Mouse (Mus musculus) midbrain, embryonic 12.5 days (tissue): ENCODE measurements around the gene Magoh. TPM values are rescaled to one million over a fixed set of nuclear protein-coding genes. Genes with fewer than 3 reads are reported as not detected.

Experiments
- ATAC-seq: fragments of 200-750 bp; cut with Nextera tagmentation; 2 replicates; pipeline ENCODE4 v1.8.0; 2017; ENCODE audit warnings: low read depth, moderate TSS enrichment, moderate library complexity; ENCODE audit not compliant: low FRiP score
- H3K27ac ChIP-seq: fragments of 300-500 bp; sonication (generic); replicated peaks from 2 replicates; pipeline ENCODE4 v1.5.1; 2016; ENCODE audit warnings: mild to moderate bottlenecking
- H3K27me3 ChIP-seq: fragments of 300-500 bp; sonication (generic); 2 replicates; pipeline ENCODE4 v1.6.1; 2016; ENCODE audit warnings: mild to moderate bottlenecking
- H3K36me3 ChIP-seq: fragments of 300-500 bp; sonication (generic); 2 replicates; pipeline ENCODE4 v1.6.1; 2016
- H3K4me1 ChIP-seq: fragments of 300-500 bp; sonication (generic); 2 replicates; pipeline ENCODE4 v1.6.1; 2016
- H3K4me2 ChIP-seq: fragments of 300-500 bp; sonication (generic); replicated peaks from 2 replicates; pipeline ENCODE4 v1.6.1; 2016; ENCODE audit warnings: mild to moderate bottlenecking, moderate library complexity
- H3K4me3 ChIP-seq: fragments of 300-500 bp; sonication (generic); 2 replicates; pipeline ENCODE4 v1.5.1; 2016; ENCODE audit warnings: mild to moderate bottlenecking
- H3K9ac ChIP-seq: fragments of 300-500 bp; sonication (generic); replicated peaks from 2 replicates; pipeline ENCODE4 v1.6.1; 2016; ENCODE audit warnings: mild to moderate bottlenecking, moderate library complexity
- H3K9me3 ChIP-seq: fragments of 300-500 bp; sonication (generic); 2 replicates; pipeline ENCODE4 v1.6.1; 2016; ENCODE audit warnings: mild to moderate bottlenecking
- WGBS: fragments of 180-500 bp; shearing (Covaris S2); methylation state at CpG from one replicate; pipeline ENCODE4 v1.1.7; 2016; 5-methylcytosine and 5-hydroxymethylcytosine counted together
- polyA plus RNA-seq: library from polyadenylated mRNA; unstranded; fragments of >200 nt; fragmentation: Nextera tagmentation; extraction: Ambion mirVana; gene quantifications from 2 replicates; pipeline ENCODE4 v1.2.1, GENCODE M21; 2016

Magoh gene
- polyA plus RNA-seq, 1 experiment from 2014 or later = 210 TPM

DNA sequence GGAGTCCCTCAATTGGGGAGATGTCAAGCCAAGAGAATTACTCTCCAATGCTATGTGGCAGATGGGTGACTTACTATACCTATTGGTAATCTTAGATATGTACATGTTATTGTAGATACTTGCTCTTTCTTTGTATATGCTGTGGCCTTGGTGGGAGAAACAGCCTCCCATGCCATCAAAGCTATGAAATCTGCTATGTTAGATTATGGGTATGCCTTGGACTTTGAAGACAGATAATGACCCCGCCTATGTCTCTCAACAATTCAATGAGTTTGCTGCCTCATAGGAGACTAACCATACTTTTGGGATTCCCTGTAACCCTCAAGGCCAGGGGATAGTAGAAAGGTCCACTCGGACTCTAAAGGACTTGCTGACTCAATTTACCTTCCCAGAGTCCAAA, 48.7 kb downstream of the Magoh start:
- 69% methylated on average over 2 of the region's 2 CpGs for WGBS
- H3K4me1 ChIP-seq = no peaks in the 10 kb centered on the region
- H3K27ac ChIP-seq = no peak overlapping the region
- H3K4me2 ChIP-seq = no peak overlapping the region
- no peaks in the 10 kb centered on the region for H3K9me3 ChIP-seq
- no peaks in the 10 kb centered on the region for H3K27me3 ChIP-seq
- H3K4me3 ChIP-seq = no peak overlapping the region
- H3K9ac ChIP-seq = no peak overlapping the region
- no peak for ATAC-seq
- no peaks in the 10 kb centered on the region for H3K36me3 ChIP-seq

DNA sequence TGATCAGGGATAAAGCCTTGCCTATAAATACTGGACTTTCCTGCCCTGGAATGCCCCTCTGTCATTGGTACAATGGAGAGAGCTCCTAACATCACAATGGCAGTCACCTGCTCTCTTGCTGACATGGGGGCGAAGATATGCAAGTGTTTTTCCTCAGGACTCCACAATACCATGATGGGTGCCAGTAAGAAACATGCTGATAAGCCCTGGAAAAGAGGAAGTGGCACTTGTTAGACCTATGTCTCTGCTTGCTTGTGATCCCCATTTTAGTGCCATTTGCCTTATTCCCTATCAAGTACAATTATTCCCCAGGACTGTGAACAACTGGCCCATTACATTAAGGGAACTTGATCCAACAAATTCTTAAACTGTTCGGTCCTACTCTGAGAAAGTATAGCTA, 49.2 kb downstream of the Magoh start:
- Histone ChIP-seq H3K9me3 (no peaks in the 10 kb centered on the region), H3K27me3 (no peaks in the 10 kb centered on the region), H3K9ac (no peak overlapping the region), H3K4me3 (no peak overlapping the region), H3K27ac (no peak overlapping the region), H3K4me1 (no peaks in the 10 kb centered on the region), H3K4me2 (no peak overlapping the region), H3K36me3 (no peaks in the 10 kb centered on the region)
- WGBS = 83% methylated on average over 2 of the region's 2 CpGs
- no peak for ATAC-seq

DNA sequence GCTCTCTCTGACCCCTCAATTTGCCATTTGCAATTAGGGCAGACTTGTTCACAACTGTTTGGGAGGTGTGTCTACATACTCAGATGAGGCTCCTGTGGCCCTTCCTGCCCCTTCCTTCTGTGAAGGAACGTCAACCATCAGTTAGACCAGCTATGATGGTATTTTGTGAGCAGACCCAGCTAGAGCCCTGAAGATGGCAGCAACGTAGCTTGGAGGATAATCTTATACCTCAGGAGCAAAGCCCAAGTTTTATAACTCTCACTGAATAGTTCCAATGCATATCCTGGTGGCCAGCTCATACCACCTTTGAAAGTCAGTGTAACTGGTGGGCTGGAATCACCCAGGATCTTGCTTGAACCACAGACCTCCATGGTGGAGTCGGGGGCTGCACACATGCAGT, 51.9 kb downstream of the Magoh start:
- no peak overlapping the region for H3K4me3 ChIP-seq
- no peaks in the 10 kb centered on the region for H3K9me3 ChIP-seq
- no peaks in the 10 kb centered on the region for H3K4me1 ChIP-seq
- H3K36me3 ChIP-seq = no peaks in the 10 kb centered on the region
- H3K9ac ChIP-seq = no peak overlapping the region
- WGBS = 81% methylated on average over 3 of the region's 3 CpGs
- H3K27ac ChIP-seq = no peak overlapping the region
- no peak overlapping the region for H3K4me2 ChIP-seq
- H3K27me3 ChIP-seq = no peaks in the 10 kb centered on the region
- no peak for ATAC-seq

DNA sequence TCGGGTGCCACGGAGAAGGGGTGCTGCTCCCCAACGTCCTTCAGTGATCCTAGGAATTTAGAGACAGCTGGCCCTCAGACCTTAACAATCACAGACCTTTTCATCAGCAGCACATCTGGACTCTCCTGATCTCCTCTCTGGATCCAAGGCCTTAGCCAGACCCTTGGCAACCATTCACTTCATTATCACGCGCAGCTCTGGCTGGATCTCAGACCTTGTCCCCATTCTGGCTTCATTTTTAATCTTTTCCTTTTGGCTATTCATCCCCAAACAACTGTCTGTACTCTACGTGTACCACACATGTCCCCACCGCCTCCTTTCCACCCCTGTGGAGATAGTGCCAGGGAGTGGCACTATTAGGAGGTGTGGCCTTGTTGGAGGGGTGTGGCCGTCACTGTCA, 53.7 kb downstream of the Magoh start:
- no peak for ATAC-seq
- Histone ChIP-seq H3K36me3 (no peaks in the 10 kb centered on the region), H3K4me1 (no peaks in the 10 kb centered on the region), H3K4me2 (no peak overlapping the region), H3K9me3 (no peaks in the 10 kb centered on the region), H3K27ac (no peak overlapping the region), H3K27me3 (no peaks in the 10 kb centered on the region), H3K4me3 (no peak overlapping the region), H3K9ac (no peak overlapping the region)
- WGBS = 80% methylated on average over 8 of the region's 8 CpGs

DNA sequence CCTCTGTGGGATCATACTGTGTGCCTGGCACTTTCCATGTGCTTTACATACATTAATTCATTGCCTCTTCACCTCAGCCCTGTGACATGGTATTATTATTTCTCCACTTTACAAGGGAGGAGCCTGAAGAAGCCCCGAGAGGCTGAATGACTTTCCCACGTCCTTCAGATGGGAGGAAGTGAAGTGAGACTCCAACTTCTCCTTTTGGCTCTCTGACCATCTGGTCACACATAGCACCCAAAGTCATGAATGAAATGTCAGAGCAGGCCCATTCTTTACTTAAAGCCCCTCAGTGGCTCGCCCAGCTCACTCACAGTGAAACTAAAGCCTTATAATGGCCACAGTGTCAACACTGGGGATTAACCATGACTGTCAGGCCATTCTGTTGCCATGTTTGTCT, 55.7 kb downstream of the Magoh start:
- no peak overlapping the region for H3K4me2 ChIP-seq
- H3K36me3 ChIP-seq = no peaks in the 10 kb centered on the region
- H3K4me1 ChIP-seq = no peaks in the 10 kb centered on the region
- H3K9me3 ChIP-seq = no peaks in the 10 kb centered on the region
- H3K4me3 ChIP-seq = no peak overlapping the region
- no peak overlapping the region for H3K27ac ChIP-seq
- no peak for ATAC-seq
- 55% methylated on average over 3 of the region's 3 CpGs for WGBS
- H3K9ac ChIP-seq = no peak overlapping the region
- no peaks in the 10 kb centered on the region for H3K27me3 ChIP-seq

Other genes with a start within 250 kb of the Magoh start
- 41.8 and 49.0 TPM in 2 replicates for gene Dmrtb1, start 195.5 kb upstream of the Magoh start, polyA plus RNA-seq
- 40.1 and 47.7 TPM in 2 replicates for gene Lrp8, start 77.5 kb upstream of the Magoh start, polyA plus RNA-seq
- 107 and 117 TPM in 2 replicates for gene 0610037L13Rik, start 10.1 kb downstream of the Magoh start, polyA plus RNA-seq
- 28.5 and 31.8 TPM in 2 replicates for gene Cpt2, start 43.9 kb downstream of the Magoh start, polyA plus RNA-seq
- gene Slc1a7, start 88.6 kb downstream of the Magoh start, polyA plus RNA-seq = not detected in 2 replicates
- 0.20 TPM in 1 of 2 replicates, not detected in the other for gene Podn, start 216.7 kb downstream of the Magoh start, polyA plus RNA-seq